Mouse (Mus musculus) stomach, postnatal 0 days (tissue): ENCODE measurements around the gene Pdk3. TPM values are rescaled to one million over a fixed set of nuclear protein-coding genes. Genes with fewer than 3 reads are reported as not detected.

Experiments
- ATAC-seq: fragments of 200-750 bp; cut with Nextera tagmentation; 2 replicates; pipeline ENCODE4 v1.8.0; 2017; ENCODE audit not compliant: low FRiP score, low TSS enrichment
- DNase-seq: peaks from one replicate; pipeline ENCODE4 v3.0.0-alpha.2; 2016; ENCODE audit warnings: low spot score
- H3K27ac ChIP-seq: fragments of 300-500 bp; sonication (generic); replicated peaks from 2 replicates; pipeline ENCODE4 v1.5.1; 2014; ENCODE audit warnings: mild to moderate bottlenecking, control low read depth
- H3K27me3 ChIP-seq: fragments of 300-500 bp; sonication (generic); 2 replicates; pipeline ENCODE4 v1.6.1; 2014; ENCODE audit warnings: low read length; ENCODE audit not compliant: control insufficient read depth, insufficient read depth
- H3K36me3 ChIP-seq: fragments of 300-500 bp; sonication (generic); 2 replicates; pipeline ENCODE4 v1.6.1; 2014; ENCODE audit warnings: low read length, mixed read lengths; ENCODE audit not compliant: control insufficient read depth, insufficient read depth
- H3K4me1 ChIP-seq: fragments of 300-500 bp; sonication (generic); replicated peaks from 2 replicates; pipeline ENCODE4 v1.6.1; 2014; ENCODE audit warnings: antibody characterized with exemption; ENCODE audit not compliant: control insufficient read depth, insufficient read depth
- H3K4me2 ChIP-seq: fragments of 300-500 bp; sonication (generic); replicated peaks from 2 replicates; pipeline ENCODE4 v1.6.1; 2014; ENCODE audit warnings: low read depth, mild to moderate bottlenecking, control low read depth, moderate library complexity
- H3K4me3 ChIP-seq: fragments of 300-500 bp; sonication (generic); 2 replicates; pipeline ENCODE4 v1.5.1; 2014; ENCODE audit warnings: low read depth, low read length, control low read depth
- H3K9ac ChIP-seq: fragments of 300-500 bp; sonication (generic); 2 replicates; pipeline ENCODE4 v1.6.1; 2014; ENCODE audit warnings: mild to moderate bottlenecking, low read length, control low read depth, mixed read lengths
- H3K9me3 ChIP-seq: fragments of 300-500 bp; sonication (generic); 2 replicates; pipeline ENCODE4 v1.6.1; 2016; ENCODE audit warnings: low read length; ENCODE audit not compliant: control insufficient read depth
- CTCF ChIP-seq: IDR thresholded peaks from 2 replicates; pipeline ENCODE4 v1.5.1; 2016; ENCODE audit warnings: antibody characterized with exemption, low read depth, mild to moderate bottlenecking, moderate library complexity
- EP300 ChIP-seq: optimal IDR thresholded peaks from 2 replicates; pipeline ENCODE3; 2016; ENCODE audit warnings: antibody characterized with exemption
- WGBS: fragments of 180-500 bp; shearing (Covaris S2); extraction: QIAGEN DNeasy Blood & Tissue Kit; methylation state at CpG from one replicate; pipeline ENCODE4 v1.1.7; 2014; 5-methylcytosine and 5-hydroxymethylcytosine counted together
- polyA plus RNA-seq: library from polyadenylated mRNA; unstranded; fragments of >200 nt; fragmentation: Nextera tagmentation; extraction: Ambion mirVana; gene quantifications from 2 replicates; pipeline ENCODE4 v1.2.1, GENCODE M21; 2015

Gene Pdk3
- polyA plus RNA-seq, 1 experiment from 2014 or later: 35.7 TPM

DNA sequence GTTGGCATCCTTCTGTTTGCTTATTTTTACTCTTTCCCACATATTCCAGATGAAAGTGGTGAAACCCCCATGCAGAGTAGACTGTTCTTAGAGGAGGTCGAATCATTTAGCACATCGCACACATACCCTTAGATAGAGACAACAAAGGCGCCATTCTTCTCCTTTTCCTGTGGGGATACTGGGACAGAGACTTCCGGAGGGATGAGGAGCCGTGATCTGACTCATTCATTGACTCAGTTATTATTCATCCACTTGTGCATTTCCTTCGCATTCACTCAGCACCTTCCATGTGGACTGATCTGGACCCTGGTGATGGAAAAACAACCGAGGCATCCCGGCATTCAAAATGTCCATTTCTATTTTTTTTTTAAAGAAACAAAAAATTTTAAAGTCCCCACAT, 101.1 kb downstream of the Pdk3 start:
- Histone ChIP-seq H3K27ac (no peak overlapping the region), H3K4me2 (no peak overlapping the region), H3K4me3 (no peak overlapping the region), H3K9ac (no peak overlapping the region), H3K36me3 (no peaks in the 10 kb centered on the region), H3K4me1 (no peaks in the 10 kb centered on the region), H3K9me3 (no peaks in the 10 kb centered on the region), H3K27me3 (no peaks in the 10 kb centered on the region)
- WGBS: 89% methylated on average over 8 of the region's 8 CpGs
- no peak for DNase-seq
- TF ChIP-seq CTCF (no peak), EP300 (no peak)
- ATAC-seq: no peak

DNA sequence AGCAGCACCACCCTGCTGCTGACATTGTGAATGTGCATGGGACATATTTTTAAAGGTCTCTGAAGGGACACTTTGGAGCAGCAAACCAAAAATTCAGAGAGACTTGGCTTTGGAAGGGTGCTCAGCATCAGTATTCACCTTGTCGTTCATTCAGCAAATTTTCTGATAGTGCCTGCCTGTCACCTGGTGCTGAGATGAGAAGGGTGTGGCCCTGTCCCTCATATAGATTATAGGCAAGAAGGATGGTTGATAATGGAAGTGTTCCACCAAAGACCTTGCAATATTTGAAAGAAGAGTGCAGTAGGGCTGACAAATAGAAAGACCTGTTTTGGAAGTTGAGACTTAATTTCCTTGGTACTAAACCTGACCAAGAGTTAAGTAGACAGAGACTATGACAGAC, 102.5 kb downstream of the Pdk3 start:
- H3K4me1 ChIP-seq: no peaks in the 10 kb centered on the region
- 86% methylated on average over 1 of the region's 1 CpGs for WGBS
- H3K4me3 ChIP-seq: no peak overlapping the region
- TF ChIP-seq CTCF: no peak
- TF ChIP-seq EP300: no peak
- no peak overlapping the region for H3K27ac ChIP-seq
- no peak overlapping the region for H3K9ac ChIP-seq
- H3K4me2 ChIP-seq: no peak overlapping the region
- no peaks in the 10 kb centered on the region for H3K27me3 ChIP-seq
- H3K36me3 ChIP-seq: no peaks in the 10 kb centered on the region
- DNase-seq (no peak), ATAC-seq (no peak)
- H3K9me3 ChIP-seq: no peaks in the 10 kb centered on the region

Other genes starting within 250 kb of the Pdk3 start
- gene Pola1, start 200.0 kb downstream of the Pdk3 start, polyA plus RNA-seq: 3.5 and 3.7 TPM in 2 replicates
- gene Pcyt1b, start 177.3 kb downstream of the Pdk3 start, polyA plus RNA-seq: 1.1 and 1.5 TPM in 2 replicates
- 0.06 and 0.15 TPM in 2 replicates for gene AU015836, start 136.5 kb upstream of the Pdk3 start, polyA plus RNA-seq